Mouse (Mus musculus): ENCODE data around the gene Fam205a2. TPM values are rescaled to one million over a fixed set of nuclear protein-coding genes. Genes with fewer than 3 reads are reported as not detected.
"Not testable (repeated sequence)": the region's sequence is repeated elsewhere in the genome, so short reads cannot be mapped to it uniquely, and the experiment has no call there.

Fam205a2 gene
- 0.06 and 0.07 TPM in 2 replicates for polyA plus RNA-seq (2014; fragmentation: Nextera tagmentation; extraction: Ambion mirVana)

GRCm38 (mm10) chr4:42528075-42528474 lies at the start of gene Fam205a2:
Gene Fam205a2 (minus strand): TSS chr4:42528175.
- ATAC-seq (replicated peaks; ENCODE audit: insufficient number of reproducible peaks, low FRiP score, low TSS enrichment); H3K4me1 ChIP-seq (ENCODE audit: control insufficient read depth, insufficient read depth, low read length); H3K9ac ChIP-seq (ENCODE audit: low read depth, low read length); H3K9me3 ChIP-seq (replicated peaks; ENCODE audit: control insufficient read depth, low read length); H3K27ac ChIP-seq (ENCODE audit: low read depth, low read length); H3K4me2 ChIP-seq; H3K4me3 ChIP-seq (ENCODE audit: low read depth, low read length); H3K27me3 ChIP-seq (ENCODE audit: control insufficient read depth, insufficient read depth, low read length); H3K36me3 ChIP-seq (ENCODE audit: control insufficient read depth, insufficient read depth, low read length): not testable (repeated sequence)
- no CpG with 5 or more reads among the region's 1 CpGs for WGBS (ENCODE audit: insufficient replicate concordance)

Other genes with a start within 250 kb of the Fam205a2 start
- gene Gm21953, start 233.9 kb downstream of the Fam205a2 start, polyA plus RNA-seq (2014; fragmentation: Nextera tagmentation; extraction: Ambion mirVana), result not detected in 2 replicates
- 0.06 and 0.07 TPM in 2 replicates for gene Fam205a3, start 209.8 kb downstream of the Fam205a2 start, polyA plus RNA-seq (2014; fragmentation: Nextera tagmentation; extraction: Ambion mirVana)
- gene Gm21586, start 88.8 kb downstream of the Fam205a2 start, polyA plus RNA-seq (2014; fragmentation: Nextera tagmentation; extraction: Ambion mirVana), result not detected in 2 replicates
- not detected in 2 replicates for gene Gm2163, start 61.4 kb downstream of the Fam205a2 start, polyA plus RNA-seq (2014; fragmentation: Nextera tagmentation; extraction: Ambion mirVana)
- gene Gm10591, start 84.0 kb upstream of the Fam205a2 start, polyA plus RNA-seq (2014; fragmentation: Nextera tagmentation; extraction: Ambion mirVana), result not detected in 2 replicates
- gene Gm2564, start 101.5 kb upstream of the Fam205a2 start, polyA plus RNA-seq (2014; fragmentation: Nextera tagmentation; extraction: Ambion mirVana), result 0.23 TPM in 1 of 2 replicates, not detected in the other
- gene Ccl27b, start 127.1 kb upstream of the Fam205a2 start, polyA plus RNA-seq (2014; fragmentation: Nextera tagmentation; extraction: Ambion mirVana), result not detected in 2 replicates
- gene Il11ra2, start 133.7 kb upstream of the Fam205a2 start, polyA plus RNA-seq (2014; fragmentation: Nextera tagmentation; extraction: Ambion mirVana), result not detected in 2 replicates
- not detected in 2 replicates for gene 4930578G10Rik, start 207.4 kb upstream of the Fam205a2 start, polyA plus RNA-seq (2014; fragmentation: Nextera tagmentation; extraction: Ambion mirVana)
- gene Ccl19, start 228.4 kb upstream of the Fam205a2 start, polyA plus RNA-seq (2014; fragmentation: Nextera tagmentation; extraction: Ambion mirVana), result not detected in 2 replicates
- gene Ccl21a, start 245.8 kb upstream of the Fam205a2 start, polyA plus RNA-seq (2014; fragmentation: Nextera tagmentation; extraction: Ambion mirVana), result 0.89 and 1.6 TPM in 2 replicates

Data from heart, embryonic 11.5 days (tissue).